Mouse (Mus musculus): ENCODE measurements around the gene Palmd. TPM values are rescaled to one million over a fixed set of nuclear protein-coding genes. Genes with fewer than 3 reads are reported as not detected.

Palmd gene
- 6.0 and 7.9 TPM in 2 replicates for polyA plus RNA-seq (2012; rRNA removed)

GRCm38 (mm10) chr3:116968540-116968997 is at the start of gene Palmd:
TSS of gene Palmd (minus strand) at chr3:116968987.
- DNase-seq (ENCODE audit: low read depth), result peak; percentile 97
- TF ChIP-seq POLR2A (IDR thresholded peaks at IDR 0.05; ENCODE audit: borderline replicate concordance, extremely low read depth, insufficient read depth, insufficient read length, poor library complexity, severe bottlenecking) (no peak), CTCF (IDR thresholded peaks at IDR 0.05; ENCODE audit: borderline replicate concordance, extremely low read depth, insufficient read depth, insufficient read length) (no peak)

GRCm38 (mm10) chr3:117010182-117010581 is 41.4 kb upstream of the Palmd start:
- TF ChIP-seq CTCF (IDR thresholded peaks at IDR 0.05; ENCODE audit: borderline replicate concordance, extremely low read depth, insufficient read depth, insufficient read length) (no peak), POLR2A (IDR thresholded peaks at IDR 0.05; ENCODE audit: borderline replicate concordance, extremely low read depth, insufficient read depth, insufficient read length, poor library complexity, severe bottlenecking) (no peak)
- DNase-seq (ENCODE audit: low read depth), result no peak

- TF ChIP-seq POLR2A (IDR thresholded peaks at IDR 0.05; ENCODE audit: borderline replicate concordance, extremely low read depth, insufficient read depth, insufficient read length, poor library complexity, severe bottlenecking) (no peak), CTCF (IDR thresholded peaks at IDR 0.05; ENCODE audit: borderline replicate concordance, extremely low read depth, insufficient read depth, insufficient read length) (no peak)
- peak; percentile 73 for DNase-seq (ENCODE audit: low read depth)
Measured at GRCm38 (mm10) chr3:117007340-117007739, 38.6 kb upstream of the Palmd start.

- DNase-seq (ENCODE audit: low read depth), result no peak
- TF ChIP-seq POLR2A (IDR thresholded peaks at IDR 0.05; ENCODE audit: borderline replicate concordance, extremely low read depth, insufficient read depth, insufficient read length, poor library complexity, severe bottlenecking) (no peak), CTCF (IDR thresholded peaks at IDR 0.05; ENCODE audit: borderline replicate concordance, extremely low read depth, insufficient read depth, insufficient read length) (no peak)
Measured at GRCm38 (mm10) chr3:117006636-117007035, 37.8 kb upstream of the Palmd start.

- no peak for DNase-seq (ENCODE audit: low read depth)
- TF ChIP-seq POLR2A (IDR thresholded peaks at IDR 0.05; ENCODE audit: borderline replicate concordance, extremely low read depth, insufficient read depth, insufficient read length, poor library complexity, severe bottlenecking), result no peak
- no peak for TF ChIP-seq CTCF (IDR thresholded peaks at IDR 0.05; ENCODE audit: borderline replicate concordance, extremely low read depth, insufficient read depth, insufficient read length)
Measured at GRCm38 (mm10) chr3:117003379-117003778, 34.6 kb upstream of the Palmd start.

GRCm38 (mm10) chr3:117001686-117002485 is 33.1 kb upstream of the Palmd start:
- peak; percentile 68 for DNase-seq (ENCODE audit: low read depth)
- TF ChIP-seq CTCF (IDR thresholded peaks at IDR 0.05; ENCODE audit: borderline replicate concordance, extremely low read depth, insufficient read depth, insufficient read length) (no peak), POLR2A (IDR thresholded peaks at IDR 0.05; ENCODE audit: borderline replicate concordance, extremely low read depth, insufficient read depth, insufficient read length, poor library complexity, severe bottlenecking) (no peak)

- TF ChIP-seq CTCF (IDR thresholded peaks at IDR 0.05; ENCODE audit: borderline replicate concordance, extremely low read depth, insufficient read depth, insufficient read length), result no peak
- no peak for TF ChIP-seq POLR2A (IDR thresholded peaks at IDR 0.05; ENCODE audit: borderline replicate concordance, extremely low read depth, insufficient read depth, insufficient read length, poor library complexity, severe bottlenecking)
- no peak for DNase-seq (ENCODE audit: low read depth)
Measured at GRCm38 (mm10) chr3:116993011-116993410, 24.2 kb upstream of the Palmd start.

- no peak for TF ChIP-seq POLR2A (IDR thresholded peaks at IDR 0.05; ENCODE audit: borderline replicate concordance, extremely low read depth, insufficient read depth, insufficient read length, poor library complexity, severe bottlenecking)
- no peak for TF ChIP-seq CTCF (IDR thresholded peaks at IDR 0.05; ENCODE audit: borderline replicate concordance, extremely low read depth, insufficient read depth, insufficient read length)
- DNase-seq (ENCODE audit: low read depth), result no peak
Measured at GRCm38 (mm10) chr3:116991180-116991579, 22.4 kb upstream of the Palmd start.

- no peak for TF ChIP-seq CTCF (IDR thresholded peaks at IDR 0.05; ENCODE audit: borderline replicate concordance, extremely low read depth, insufficient read depth, insufficient read length)
- TF ChIP-seq POLR2A (IDR thresholded peaks at IDR 0.05; ENCODE audit: borderline replicate concordance, extremely low read depth, insufficient read depth, insufficient read length, poor library complexity, severe bottlenecking), result no peak
- DNase-seq (ENCODE audit: low read depth), result peak; percentile 86
Measured at GRCm38 (mm10) chr3:116988221-116988620, 19.4 kb upstream of the Palmd start.

- no peak for DNase-seq (ENCODE audit: low read depth)
- TF ChIP-seq POLR2A (IDR thresholded peaks at IDR 0.05; ENCODE audit: borderline replicate concordance, extremely low read depth, insufficient read depth, insufficient read length, poor library complexity, severe bottlenecking), result no peak
- TF ChIP-seq CTCF (IDR thresholded peaks at IDR 0.05; ENCODE audit: borderline replicate concordance, extremely low read depth, insufficient read depth, insufficient read length), result no peak
Measured at GRCm38 (mm10) chr3:116986451-116986850, 17.7 kb upstream of the Palmd start.

- no peak for TF ChIP-seq CTCF (IDR thresholded peaks at IDR 0.05; ENCODE audit: borderline replicate concordance, extremely low read depth, insufficient read depth, insufficient read length)
- TF ChIP-seq POLR2A (IDR thresholded peaks at IDR 0.05; ENCODE audit: borderline replicate concordance, extremely low read depth, insufficient read depth, insufficient read length, poor library complexity, severe bottlenecking), result no peak
- DNase-seq (ENCODE audit: low read depth), result peak; percentile 69
Measured at GRCm38 (mm10) chr3:116985741-116986140, 17.0 kb upstream of the Palmd start.

GRCm38 (mm10) chr3:116985042-116985455 is 16.3 kb upstream of the Palmd start:
- DNase-seq (ENCODE audit: low read depth), result peak; percentile 96
- no peak for TF ChIP-seq CTCF (IDR thresholded peaks at IDR 0.05; ENCODE audit: borderline replicate concordance, extremely low read depth, insufficient read depth, insufficient read length)
- TF ChIP-seq POLR2A (IDR thresholded peaks at IDR 0.05; ENCODE audit: borderline replicate concordance, extremely low read depth, insufficient read depth, insufficient read length, poor library complexity, severe bottlenecking), result no peak
